Mouse (Mus musculus) megakaryocyte, adult 5-6 weeks (primary cell): ENCODE results near the gene Gm38119. TPM values are rescaled to one million over a fixed set of nuclear protein-coding genes. Genes with fewer than 3 reads are reported as not detected.
A peak's percentile ranks its signal among the peaks of the same experiment; 100 is the strongest.

Source experiments
- ATAC-seq: 2 replicates; pipeline ENCODE4 v1.8.0; 2016; ENCODE audit warnings: mild to moderate bottlenecking, inconsistent platforms; ENCODE audit not compliant: poor library complexity, severe bottlenecking
- total RNA-seq, 2 experiments: library from RNA; stranded (forward) in 1 of 2; stranded (reverse) in 1 of 2; fragments of 153-499, 151-499 nt in 1 of 2; fragments of 221-1000, 200-1000 nt in 1 of 2; gene quantifications; 2 replicates each; pipeline versions ENCODE4 v1.2.3 to v1.2.4; 2015 to 2017

Gene Gm38119
- total RNA-seq (2015) (not detected in 2 replicates), total RNA-seq (2017) (not detected in 2 replicates)

GRCm38 (mm10) chr3:92738996-92739395 is at the start of gene Gm38119:
TSS of gene Gm38119 (minus strand) at chr3:92739096.
- ATAC-seq, result no peak

GRCm38 (mm10) chr3:92778799-92779198 is 39.9 kb upstream of the Gm38119 start, which contains the start of gene Lce1i:
TSS of gene Lce1i (minus strand) at chr3:92778899.
- ATAC-seq, result no peak

- ATAC-seq, result no peak
Measured at GRCm38 (mm10) chr3:92771573-92771972, 32.7 kb upstream of the Gm38119 start.

- ATAC-seq, result no peak
Measured at GRCm38 (mm10) chr3:92764965-92765364, 26.1 kb upstream of the Gm38119 start, which contains the start of gene Lce1h. TSS of gene Lce1h (minus strand) at chr3:92765065.

GRCm38 (mm10) chr3:92753197-92753596 is 14.3 kb upstream of the Gm38119 start:
- ATAC-seq, result no peak

GRCm38 (mm10) chr3:92752238-92752637 is 13.3 kb upstream of the Gm38119 start, which contains the start of gene Lce1g:
TSS of gene Lce1g (minus strand) at chr3:92752338.
- ATAC-seq, result no peak

- no peak for ATAC-seq
Measured at GRCm38 (mm10) chr3:92722631-92723030, 16.3 kb downstream of the Gm38119 start.

GRCm38 (mm10) chr3:92720250-92720649 is 18.6 kb downstream of the Gm38119 start, which contains the start of gene Lce1f:
TSS of gene Lce1f (minus strand) at chr3:92720350.
- ATAC-seq, result no peak

- ATAC-seq, result no peak
Measured at GRCm38 (mm10) chr3:92715122-92715521, 23.8 kb downstream of the Gm38119 start.

- no peak for ATAC-seq
Measured at GRCm38 (mm10) chr3:92708974-92709373, 29.9 kb downstream of the Gm38119 start, which contains the start of gene Lce1e. TSS of gene Lce1e (minus strand) at chr3:92709074.

- no peak for ATAC-seq
Measured at GRCm38 (mm10) chr3:92694613-92695012, 44.3 kb downstream of the Gm38119 start.

- ATAC-seq, result no peak
Measured at GRCm38 (mm10) chr3:92691688-92692087, 47.2 kb downstream of the Gm38119 start.

- peak; percentile 77 for ATAC-seq
Measured at GRCm38 (mm10) chr3:92689154-92689553, 49.7 kb downstream of the Gm38119 start.

Other genes with a start within 250 kb of the Gm38119 start
- not detected in 2 replicates for gene Sprr4, start 238.6 kb downstream of the Gm38119 start, total RNA-seq (2015)
- not detected in 2 replicates for gene Sprr4, start 238.6 kb downstream of the Gm38119 start, total RNA-seq (2017)
- gene 2310046K23Rik, start 204.6 kb downstream of the Gm38119 start, total RNA-seq (2015), result not detected in 2 replicates
- not detected in 2 replicates for gene 2310046K23Rik, start 204.6 kb downstream of the Gm38119 start, total RNA-seq (2017)
- gene Ivl, start 165.4 kb downstream of the Gm38119 start, total RNA-seq (2015), result 0.18 TPM in 1 of 2 replicates, not detected in the other
- gene Ivl, start 165.4 kb downstream of the Gm38119 start, total RNA-seq (2017), result not detected in 2 replicates
- not detected in 2 replicates for gene Smcp, start 150.1 kb downstream of the Gm38119 start, total RNA-seq (2015)
- gene Smcp, start 150.1 kb downstream of the Gm38119 start, total RNA-seq (2017), result not detected in 2 replicates
- not detected in 2 replicates for gene 2210017I01Rik, start 131.6 kb downstream of the Gm38119 start, total RNA-seq (2015)
- not detected in 2 replicates for gene 2210017I01Rik, start 131.6 kb downstream of the Gm38119 start, total RNA-seq (2017)
- gene Lce6a, start 117.4 kb downstream of the Gm38119 start, total RNA-seq (2015), result not detected in 2 replicates
- not detected in 2 replicates for gene Lce6a, start 117.4 kb downstream of the Gm38119 start, total RNA-seq (2017)
- not detected in 2 replicates for gene Lce1a1, start 90.8 kb downstream of the Gm38119 start, total RNA-seq (2015)
- gene Lce1a1, start 90.8 kb downstream of the Gm38119 start, total RNA-seq (2017), result not detected in 2 replicates
- gene Lce1b, start 82.2 kb downstream of the Gm38119 start, total RNA-seq (2015), result not detected in 2 replicates
- gene Lce1b, start 82.2 kb downstream of the Gm38119 start, total RNA-seq (2017), result not detected in 2 replicates
- gene Lce1a2, start 68.8 kb downstream of the Gm38119 start, total RNA-seq (2015), result not detected in 2 replicates
- not detected in 2 replicates for gene Lce1a2, start 68.8 kb downstream of the Gm38119 start, total RNA-seq (2017)
- not detected in 2 replicates for gene Lce1c, start 59.8 kb downstream of the Gm38119 start, total RNA-seq (2015)
- not detected in 2 replicates for gene Lce1c, start 59.8 kb downstream of the Gm38119 start, total RNA-seq (2017)
- gene Lce1d, start 51.9 kb downstream of the Gm38119 start, total RNA-seq (2015), result not detected in 2 replicates
- gene Lce1d, start 51.9 kb downstream of the Gm38119 start, total RNA-seq (2017), result not detected in 2 replicates
- gene Lce1e, start 30.0 kb downstream of the Gm38119 start, total RNA-seq (2015), result not detected in 2 replicates
- gene Lce1e, start 30.0 kb downstream of the Gm38119 start, total RNA-seq (2017), result not detected in 2 replicates
- not detected in 2 replicates for gene Lce1f, start 18.7 kb downstream of the Gm38119 start, total RNA-seq (2015)
- not detected in 2 replicates for gene Lce1f, start 18.7 kb downstream of the Gm38119 start, total RNA-seq (2017)
- not detected in 2 replicates for gene Lce1g, start 13.2 kb upstream of the Gm38119 start, total RNA-seq (2015)
- not detected in 2 replicates for gene Lce1g, start 13.2 kb upstream of the Gm38119 start, total RNA-seq (2017)
- not detected in 2 replicates for gene Lce1h, start 26.0 kb upstream of the Gm38119 start, total RNA-seq (2015)
- not detected in 2 replicates for gene Lce1h, start 26.0 kb upstream of the Gm38119 start, total RNA-seq (2017)
- gene Lce1i, start 39.8 kb upstream of the Gm38119 start, total RNA-seq (2015), result not detected in 2 replicates
- not detected in 2 replicates for gene Lce1i, start 39.8 kb upstream of the Gm38119 start, total RNA-seq (2017)
- gene Lce1j, start 51.4 kb upstream of the Gm38119 start, total RNA-seq (2015), result not detected in 2 replicates
- not detected in 2 replicates for gene Lce1j, start 51.4 kb upstream of the Gm38119 start, total RNA-seq (2017)
- not detected in 2 replicates for gene Lce1k, start 68.8 kb upstream of the Gm38119 start, total RNA-seq (2015)
- gene Lce1k, start 68.8 kb upstream of the Gm38119 start, total RNA-seq (2017), result not detected in 2 replicates
- not detected in 2 replicates for gene Kprp, start 88.2 kb upstream of the Gm38119 start, total RNA-seq (2015)
- not detected in 2 replicates for gene Kprp, start 88.2 kb upstream of the Gm38119 start, total RNA-seq (2017)
- gene Lce1l, start 112.2 kb upstream of the Gm38119 start, total RNA-seq (2015), result not detected in 2 replicates
- not detected in 2 replicates for gene Lce1l, start 112.2 kb upstream of the Gm38119 start, total RNA-seq (2017)
- not detected in 2 replicates for gene 2310050C09Rik, start 131.1 kb upstream of the Gm38119 start, total RNA-seq (2015)
- gene 2310050C09Rik, start 131.1 kb upstream of the Gm38119 start, total RNA-seq (2017), result not detected in 2 replicates
- not detected in 2 replicates for gene Lce3a, start 187.1 kb upstream of the Gm38119 start, total RNA-seq (2015)
- gene Lce3a, start 187.1 kb upstream of the Gm38119 start, total RNA-seq (2017), result not detected in 2 replicates
- gene Lce3b, start 193.9 kb upstream of the Gm38119 start, total RNA-seq (2015), result not detected in 2 replicates
- not detected in 2 replicates for gene Lce3b, start 193.9 kb upstream of the Gm38119 start, total RNA-seq (2017)
- not detected in 2 replicates for gene Lce3c, start 205.4 kb upstream of the Gm38119 start, total RNA-seq (2015)
- not detected in 2 replicates for gene Lce3c, start 205.4 kb upstream of the Gm38119 start, total RNA-seq (2017)
- not detected in 2 replicates for gene Lce3d, start 218.3 kb upstream of the Gm38119 start, total RNA-seq (2015)
- not detected in 2 replicates for gene Lce3d, start 218.3 kb upstream of the Gm38119 start, total RNA-seq (2017)
- not detected in 2 replicates for gene Lce3e, start 228.0 kb upstream of the Gm38119 start, total RNA-seq (2015)
- gene Lce3e, start 228.0 kb upstream of the Gm38119 start, total RNA-seq (2017), result not detected in 2 replicates